Mouse (Mus musculus): ENCODE data around the gene Prnd. TPM values are rescaled to one million over a fixed set of nuclear protein-coding genes. Genes with fewer than 3 reads are reported as not detected.
A peak's percentile ranks its signal among the peaks of the same experiment; 100 is the strongest.

Gene Prnd
- polyA plus RNA-seq, 1 experiment from 2014 or later = 11.2 TPM

DNA sequence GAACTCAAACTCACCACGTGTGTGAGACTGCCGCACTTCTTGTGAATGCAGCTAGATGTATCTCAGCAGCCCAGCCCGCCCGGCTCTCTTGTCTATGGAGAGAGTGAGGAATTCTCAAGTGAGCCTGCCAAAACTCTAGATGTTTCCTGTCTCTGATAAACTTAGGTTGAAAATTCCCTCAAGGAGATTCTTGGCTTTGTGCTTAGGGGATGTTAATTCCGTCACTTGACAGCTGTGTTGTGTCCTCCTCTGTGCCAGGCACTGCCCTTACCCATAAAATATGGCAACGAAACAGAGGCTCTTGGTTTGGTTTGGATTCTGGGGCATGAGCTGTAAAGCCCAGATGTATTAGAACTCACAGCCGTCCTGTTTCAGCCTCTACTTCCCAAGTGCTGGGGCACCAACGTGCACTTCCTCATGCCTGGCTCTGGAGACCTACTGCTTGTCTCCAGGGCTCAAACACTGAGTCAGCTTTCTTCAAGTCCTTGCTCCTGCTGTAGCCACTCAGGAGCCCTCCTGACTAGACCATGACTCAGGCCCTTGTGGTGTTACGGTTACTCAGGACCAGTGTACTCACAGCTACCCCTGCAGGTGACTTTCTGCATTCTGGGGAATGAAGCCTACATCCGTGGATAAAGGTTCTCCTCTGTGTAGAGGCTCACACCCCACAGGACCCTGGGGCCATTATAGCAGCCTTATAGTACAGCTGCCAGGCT is 15.1 kb upstream of the Prnd start:
- no peak for ATAC-seq
- Histone ChIP-seq H3K4me1 (replicated peaks; ENCODE audit: control insufficient read depth, insufficient read depth, low read length) (peaks cover 13% of the 10 kb centered on the region), H3K9me3 (ENCODE audit: control insufficient read depth, low read length) (no peaks in the 10 kb centered on the region), H3K36me3 (ENCODE audit: control insufficient read depth, insufficient read depth) (peaks cover 14% of the 10 kb centered on the region), H3K27ac (ENCODE audit: low read length) (no peak overlapping the region), H3K4me2 (ENCODE audit: low read length) (no peak overlapping the region), H3K27me3 (replicated peaks; ENCODE audit: control insufficient read depth, insufficient read depth, low read length) (no peaks in the 10 kb centered on the region), H3K9ac (replicated peaks; ENCODE audit: low read depth, low read length) (no peak overlapping the region), H3K4me3 (replicated peaks; ENCODE audit: low read length) (no peak overlapping the region)
- WGBS = 89% methylated on average over 10 of the region's 10 CpGs

DNA sequence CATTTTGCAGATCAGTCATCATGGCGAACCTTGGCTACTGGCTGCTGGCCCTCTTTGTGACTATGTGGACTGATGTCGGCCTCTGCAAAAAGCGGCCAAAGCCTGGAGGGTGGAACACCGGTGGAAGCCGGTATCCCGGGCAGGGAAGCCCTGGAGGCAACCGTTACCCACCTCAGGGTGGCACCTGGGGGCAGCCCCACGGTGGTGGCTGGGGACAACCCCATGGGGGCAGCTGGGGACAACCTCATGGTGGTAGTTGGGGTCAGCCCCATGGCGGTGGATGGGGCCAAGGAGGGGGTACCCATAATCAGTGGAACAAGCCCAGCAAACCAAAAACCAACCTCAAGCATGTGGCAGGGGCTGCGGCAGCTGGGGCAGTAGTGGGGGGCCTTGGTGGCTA is 14.3 kb upstream of the Prnd start:
- ATAC-seq = no peak

DNA sequence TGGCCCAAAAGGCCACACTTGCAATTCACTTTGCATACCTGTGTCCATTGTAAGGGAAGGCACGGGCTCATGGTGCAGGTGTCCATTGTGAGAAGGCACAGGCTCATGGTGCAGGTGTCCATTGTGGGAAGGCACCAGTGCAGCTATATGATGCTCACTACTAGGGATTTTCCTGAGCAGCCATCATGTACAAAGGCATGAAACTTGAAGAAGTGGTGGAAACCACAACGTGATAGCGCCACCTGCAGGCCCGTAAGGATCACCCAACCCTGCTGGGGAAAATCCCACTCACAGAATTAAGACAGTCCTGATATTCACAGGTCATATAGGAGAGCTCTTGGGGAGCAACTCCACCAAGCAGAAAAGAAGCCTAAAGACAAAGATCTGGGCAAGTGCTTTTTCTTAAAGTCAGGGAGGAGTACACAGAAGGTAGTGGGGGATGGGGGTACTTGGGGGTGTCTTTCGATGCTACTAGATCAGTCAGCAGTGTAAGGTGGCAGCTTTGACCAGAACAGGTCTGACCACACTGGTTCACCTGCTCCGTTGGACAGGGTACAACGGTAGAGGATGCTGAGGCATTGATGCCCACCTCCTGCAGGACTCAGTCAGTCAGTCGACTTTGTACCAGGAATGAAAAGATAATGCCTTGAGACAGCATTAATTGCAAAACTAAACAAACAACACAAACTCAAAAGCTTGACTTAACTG is 11.1 kb upstream of the Prnd start:
- Histone ChIP-seq H3K27me3 (replicated peaks; ENCODE audit: control insufficient read depth, insufficient read depth, low read length) (no peaks in the 10 kb centered on the region), H3K27ac (ENCODE audit: low read length) (no peak overlapping the region), H3K4me1 (replicated peaks; ENCODE audit: control insufficient read depth, insufficient read depth, low read length) (no peaks in the 10 kb centered on the region), H3K36me3 (ENCODE audit: control insufficient read depth, insufficient read depth) (peaks cover 14% of the 10 kb centered on the region), H3K9me3 (ENCODE audit: control insufficient read depth, low read length) (no peaks in the 10 kb centered on the region), H3K9ac (replicated peaks; ENCODE audit: low read depth, low read length) (no peak overlapping the region), H3K4me3 (replicated peaks; ENCODE audit: low read length) (no peak overlapping the region), H3K4me2 (ENCODE audit: low read length) (no peak overlapping the region)
- ATAC-seq = peak; percentile 73
- 41% methylated on average over 8 of the region's 8 CpGs for WGBS

More for the DNA sequence above, 14.3 kb upstream of the Prnd start:
- Histone ChIP-seq H3K9me3 (ENCODE audit: control insufficient read depth, low read length) (no peaks in the 10 kb centered on the region), H3K4me3 (replicated peaks; ENCODE audit: low read length) (no peak overlapping the region), H3K4me2 (ENCODE audit: low read length) (no peak overlapping the region), H3K36me3 (ENCODE audit: control insufficient read depth, insufficient read depth) (peaks cover 14% of the 10 kb centered on the region), H3K27ac (ENCODE audit: low read length) (no peak overlapping the region), H3K27me3 (replicated peaks; ENCODE audit: control insufficient read depth, insufficient read depth, low read length) (no peaks in the 10 kb centered on the region), H3K4me1 (replicated peaks; ENCODE audit: control insufficient read depth, insufficient read depth, low read length) (peaks cover 13% of the 10 kb centered on the region), H3K9ac (replicated peaks; ENCODE audit: low read depth, low read length) (no peak overlapping the region)
- 97% methylated on average over 10 of the region's 10 CpGs for WGBS

- no peaks in the 10 kb centered on the region for H3K4me1 ChIP-seq (replicated peaks; ENCODE audit: control insufficient read depth, insufficient read depth, low read length)
- H3K4me3 ChIP-seq (replicated peaks; ENCODE audit: low read length) = no peak overlapping the region
- no peak overlapping the region for H3K9ac ChIP-seq (replicated peaks; ENCODE audit: low read depth, low read length)
- 84% methylated on average over 3 of the region's 3 CpGs for WGBS
- H3K27me3 ChIP-seq (replicated peaks; ENCODE audit: control insufficient read depth, insufficient read depth, low read length) = no peaks in the 10 kb centered on the region
- H3K9me3 ChIP-seq (ENCODE audit: control insufficient read depth, low read length) = no peaks in the 10 kb centered on the region
- no peak for ATAC-seq
- H3K36me3 ChIP-seq (ENCODE audit: control insufficient read depth, insufficient read depth) = peaks cover 14% of the 10 kb centered on the region
- no peak overlapping the region for H3K27ac ChIP-seq (ENCODE audit: low read length)
- no peak overlapping the region for H3K4me2 ChIP-seq (ENCODE audit: low read length)
Measured at GRCm38 (mm10) chr2:131940506-131940905, 10.2 kb upstream of the Prnd start.

GRCm38 (mm10) chr2:131941501-131941900 is 9.2 kb upstream of the Prnd start:
- Histone ChIP-seq H3K9ac (replicated peaks; ENCODE audit: low read depth, low read length) (no peak overlapping the region), H3K36me3 (ENCODE audit: control insufficient read depth, insufficient read depth) (peaks cover 12% of the 10 kb centered on the region), H3K9me3 (ENCODE audit: control insufficient read depth, low read length) (no peaks in the 10 kb centered on the region), H3K4me2 (ENCODE audit: low read length) (no peak overlapping the region), H3K27me3 (replicated peaks; ENCODE audit: control insufficient read depth, insufficient read depth, low read length) (no peaks in the 10 kb centered on the region), H3K4me1 (replicated peaks; ENCODE audit: control insufficient read depth, insufficient read depth, low read length) (no peaks in the 10 kb centered on the region), H3K4me3 (replicated peaks; ENCODE audit: low read length) (no peak overlapping the region), H3K27ac (ENCODE audit: low read length) (no peak overlapping the region)
- ATAC-seq = no peak
- WGBS = 72% methylated on average over 6 of the region's 6 CpGs

- H3K36me3 ChIP-seq (ENCODE audit: control insufficient read depth, insufficient read depth) = no peaks in the 10 kb centered on the region
- no peaks in the 10 kb centered on the region for H3K4me1 ChIP-seq (replicated peaks; ENCODE audit: control insufficient read depth, insufficient read depth, low read length)
- H3K27ac ChIP-seq (ENCODE audit: low read length) = no peak overlapping the region
- H3K27me3 ChIP-seq (replicated peaks; ENCODE audit: control insufficient read depth, insufficient read depth, low read length) = no peaks in the 10 kb centered on the region
- H3K4me2 ChIP-seq (ENCODE audit: low read length) = no peak overlapping the region
- no peaks in the 10 kb centered on the region for H3K9me3 ChIP-seq (ENCODE audit: control insufficient read depth, low read length)
- H3K9ac ChIP-seq (replicated peaks; ENCODE audit: low read depth, low read length) = no peak overlapping the region
- ATAC-seq = no peak
- WGBS = 6% methylated on average over 1 of the region's 1 CpGs
- H3K4me3 ChIP-seq (replicated peaks; ENCODE audit: low read length) = no peak overlapping the region
Measured at GRCm38 (mm10) chr2:131944370-131944769, 6.3 kb upstream of the Prnd start.

DNA sequence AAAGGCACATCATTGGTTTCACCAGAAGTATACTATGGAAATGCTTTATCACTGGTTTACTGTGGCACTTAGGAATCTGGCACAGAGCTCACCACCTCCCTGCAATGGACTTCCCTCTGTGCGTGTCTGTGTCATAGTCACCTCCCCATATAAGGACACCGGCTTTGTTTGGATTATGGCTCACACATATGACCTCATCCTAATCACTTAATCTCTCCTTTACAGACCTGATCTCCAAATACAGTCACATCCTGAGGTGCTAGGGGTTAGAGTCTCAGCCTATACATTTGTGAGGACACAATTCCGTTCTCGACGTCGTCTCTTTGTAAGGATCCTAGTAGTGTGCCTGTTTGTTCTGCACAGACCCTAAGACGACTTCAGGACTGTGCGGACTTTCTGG is 5.4 kb upstream of the Prnd start:
- Histone ChIP-seq H3K4me3 (replicated peaks; ENCODE audit: low read length) (no peak overlapping the region), H3K27ac (ENCODE audit: low read length) (no peak overlapping the region), H3K9ac (replicated peaks; ENCODE audit: low read depth, low read length) (no peak overlapping the region), H3K27me3 (replicated peaks; ENCODE audit: control insufficient read depth, insufficient read depth, low read length) (no peaks in the 10 kb centered on the region), H3K36me3 (ENCODE audit: control insufficient read depth, insufficient read depth) (no peaks in the 10 kb centered on the region), H3K9me3 (ENCODE audit: control insufficient read depth, low read length) (no peaks in the 10 kb centered on the region), H3K4me2 (ENCODE audit: low read length) (no peak overlapping the region), H3K4me1 (replicated peaks; ENCODE audit: control insufficient read depth, insufficient read depth, low read length) (no peaks in the 10 kb centered on the region)
- 83% methylated on average over 8 of the region's 8 CpGs for WGBS
- no peak for ATAC-seq

GRCm38 (mm10) chr2:131945765-131946164 is 4.9 kb upstream of the Prnd start:
- no peak overlapping the region for H3K9ac ChIP-seq (replicated peaks; ENCODE audit: low read depth, low read length)
- 69% methylated on average over 6 of the region's 6 CpGs for WGBS
- no peak overlapping the region for H3K4me3 ChIP-seq (replicated peaks; ENCODE audit: low read length)
- ATAC-seq = no peak
- no peaks in the 10 kb centered on the region for H3K27me3 ChIP-seq (replicated peaks; ENCODE audit: control insufficient read depth, insufficient read depth, low read length)
- no peak overlapping the region for H3K27ac ChIP-seq (ENCODE audit: low read length)
- H3K9me3 ChIP-seq (ENCODE audit: control insufficient read depth, low read length) = no peaks in the 10 kb centered on the region
- H3K36me3 ChIP-seq (ENCODE audit: control insufficient read depth, insufficient read depth) = no peaks in the 10 kb centered on the region
- no peaks in the 10 kb centered on the region for H3K4me1 ChIP-seq (replicated peaks; ENCODE audit: control insufficient read depth, insufficient read depth, low read length)
- H3K4me2 ChIP-seq (ENCODE audit: low read length) = no peak overlapping the region

DNA sequence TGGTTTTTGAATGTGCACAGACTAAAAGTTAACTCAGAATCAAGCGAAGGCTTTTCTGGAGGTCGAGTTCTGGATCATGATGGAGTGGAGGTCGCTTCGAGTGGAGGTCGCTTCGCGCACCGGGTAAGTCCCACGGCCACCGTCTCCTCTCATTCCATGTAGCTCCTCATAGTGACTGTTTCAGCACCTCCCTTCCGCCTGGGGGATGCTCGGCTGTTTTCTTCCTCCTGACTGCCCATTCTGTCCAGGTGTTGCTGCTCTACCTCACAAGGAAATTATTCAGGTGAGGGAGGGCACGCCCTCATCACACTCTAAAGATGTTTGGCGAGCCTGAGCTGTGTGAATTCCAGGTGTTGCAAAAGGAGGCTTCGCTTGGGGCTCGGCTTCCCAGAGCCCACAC is 4.3 kb upstream of the Prnd start:
- ATAC-seq = no peak
- H3K36me3 ChIP-seq (ENCODE audit: control insufficient read depth, insufficient read depth) = no peaks in the 10 kb centered on the region
- no peaks in the 10 kb centered on the region for H3K9me3 ChIP-seq (ENCODE audit: control insufficient read depth, low read length)
- H3K4me3 ChIP-seq (replicated peaks; ENCODE audit: low read length) = no peak overlapping the region
- H3K27ac ChIP-seq (ENCODE audit: low read length) = no peak overlapping the region
- WGBS = 93% methylated on average over 16 of the region's 16 CpGs
- H3K4me1 ChIP-seq (replicated peaks; ENCODE audit: control insufficient read depth, insufficient read depth, low read length) = no peaks in the 10 kb centered on the region
- H3K27me3 ChIP-seq (replicated peaks; ENCODE audit: control insufficient read depth, insufficient read depth, low read length) = no peaks in the 10 kb centered on the region
- H3K9ac ChIP-seq (replicated peaks; ENCODE audit: low read depth, low read length) = no peak overlapping the region
- H3K4me2 ChIP-seq (ENCODE audit: low read length) = no peak overlapping the region
